8 mouse cellular contexts compared by ENCODE assay signal in the genomic region with DNA sequence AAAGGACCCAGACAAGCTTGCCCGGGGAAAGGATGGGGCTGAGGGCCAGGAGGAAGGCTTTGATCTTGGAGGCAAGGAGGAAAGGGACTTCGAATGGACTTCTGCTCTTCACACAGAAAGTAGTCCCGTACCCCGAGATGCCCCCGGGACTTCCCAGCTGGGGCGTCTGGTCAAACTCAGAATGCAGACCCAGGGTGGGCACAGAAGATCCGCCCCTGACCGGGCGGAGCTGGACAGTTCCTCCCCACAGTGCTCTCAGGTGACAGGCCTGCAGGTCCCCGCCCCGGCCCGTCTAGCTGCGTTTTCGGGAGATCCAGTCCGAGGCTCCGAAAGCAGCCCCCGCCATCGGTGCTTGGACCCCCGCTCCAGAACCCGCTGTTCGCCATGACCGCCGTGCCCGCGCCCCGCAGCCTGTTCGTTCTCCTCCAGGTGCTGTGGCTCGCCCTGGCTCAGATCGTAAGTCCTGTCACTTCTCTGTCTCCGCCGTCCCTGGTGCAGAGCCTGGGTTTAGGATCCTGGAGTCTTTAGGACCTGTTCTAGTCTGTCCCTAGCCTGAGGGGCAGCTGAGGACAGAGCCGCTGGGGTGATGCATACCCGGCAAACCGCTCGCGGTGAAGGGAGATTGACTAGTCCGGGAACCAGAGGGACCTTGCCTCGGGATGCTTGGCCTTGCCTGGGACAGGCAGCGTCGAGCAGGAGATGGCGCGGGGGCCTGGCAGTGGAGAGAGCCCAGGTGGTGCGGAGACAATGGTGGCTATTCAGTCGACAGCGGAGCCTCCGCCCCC. TPM values are rescaled to one million over a fixed set of nuclear protein-coding genes. Genes with fewer than 3 reads are reported as not detected.
DNase-seq lines count a peak whose midpoint lies in the region; ATAC-seq and TF ChIP-seq lines count a peak whose summit lies in the region.

A gene (plus strand): TSS at position 55 of the 785 bp plus-strand sequence.

- no peak for TF ChIP-seq CTCF in small intestine, adult 2 months (IDR thresholded peaks at IDR 0.05; ENCODE audit: extremely low read depth, insufficient read length, insufficient replicate concordance, low read depth, low read length)

- WGBS in kidney, embryonic 16.5 days: 1% methylated on average over 46 of the region's 46 CpGs
- 3% methylated on average over 46 of the region's 46 CpGs for WGBS in forebrain, embryonic 16.5 days
- WGBS in limb, embryonic 15.5 days: 2% methylated on average over 46 of the region's 46 CpGs
- WGBS in small intestine, adult 2 months: 5% methylated on average over 46 of the region's 46 CpGs

- ATAC-seq in kidney, embryonic 16.5 days (ENCODE audit: low FRiP score, low TSS enrichment): peak; percentile 24; the same call in 1 of the 2 replicates
- peak; percentile 9; the same call in 1 of the 2 replicates for ATAC-seq in common myeloid progenitor, adult 5-6 weeks (replicated peaks; ENCODE audit: low read depth, poor library complexity, severe bottlenecking)
- peak; percentile 37; the same call in 1 of the 2 replicates for ATAC-seq in forebrain, embryonic 16.5 days
- no peak for ATAC-seq in limb, embryonic 15.5 days (ENCODE audit: insufficient number of reproducible peaks, low FRiP score, low TSS enrichment, low read depth)

- H3K4me1 ChIP-seq in kidney, embryonic 16.5 days (ENCODE audit: insufficient read depth, low read length): peaks cover 16% of the 10 kb centered on the region
- H3K4me1 ChIP-seq in forebrain, embryonic 16.5 days (replicated peaks; ENCODE audit: control insufficient read depth, insufficient read depth, low read length): peaks cover 15% of the 10 kb centered on the region
- peaks cover 34% of the 10 kb centered on the region for H3K4me1 ChIP-seq in limb, embryonic 15.5 days
- H3K4me1 ChIP-seq in small intestine, adult 2 months (ENCODE audit: control insufficient read depth, insufficient read depth, insufficient read length, low read length): 0 out of 2 replicates have a peak, but pooled peaks cover 4% of the 10 kb centered on the region

- TF ChIP-seq POLR2A in small intestine, adult 2 months (IDR thresholded peaks at IDR 0.05; ENCODE audit: low read depth, low read length): no peak

- no peak for DNase-seq in kidney, adult 18-20 months
- no peak for DNase-seq in urinary bladder, postnatal 36 days (ENCODE audit: low spot score in 2 of 2)
- DNase-seq in ovary, postnatal 10 days (ENCODE audit: low spot score): no peak

- peak within 1 kb of the TSS; percentile 53 for H3K4me3 ChIP-seq in kidney, embryonic 16.5 days (ENCODE audit: low read length)
- peak within 1 kb of the TSS; percentile 41 for H3K4me3 ChIP-seq in forebrain, embryonic 16.5 days (replicated peaks; ENCODE audit: low read length)
- peak within 1 kb of the TSS; percentile 50 for H3K4me3 ChIP-seq in limb, embryonic 15.5 days
- H3K4me3 ChIP-seq in small intestine, adult 2 months (ENCODE audit: low read depth, low read length): peak within 1 kb of the TSS; percentile 26

- peak within 1 kb of the TSS; percentile 56 for H3K9ac ChIP-seq in kidney, embryonic 16.5 days (replicated peaks; ENCODE audit: low read length)
- peak within 1 kb of the TSS; percentile 56 for H3K9ac ChIP-seq in forebrain, embryonic 16.5 days (replicated peaks; ENCODE audit: low read depth, low read length)
- peak within 1 kb of the TSS; percentile 48 for H3K9ac ChIP-seq in limb, embryonic 15.5 days

- no peaks in the 10 kb centered on the region for H3K9me3 ChIP-seq in kidney, embryonic 16.5 days (ENCODE audit: low read length)
- no peaks in the 10 kb centered on the region for H3K9me3 ChIP-seq in forebrain, embryonic 16.5 days (ENCODE audit: control insufficient read depth, low read length)
- H3K9me3 ChIP-seq in limb, embryonic 15.5 days: no peaks in the 10 kb centered on the region

- H3K4me2 ChIP-seq in kidney, embryonic 16.5 days (replicated peaks; ENCODE audit: low read depth, low read length): peak within 1 kb of the TSS; percentile 79
- H3K4me2 ChIP-seq in forebrain, embryonic 16.5 days (ENCODE audit: low read length): peak within 1 kb of the TSS; percentile 60
- peak within 1 kb of the TSS; percentile 72 for H3K4me2 ChIP-seq in limb, embryonic 15.5 days

- H3K27ac ChIP-seq in kidney, embryonic 16.5 days (ENCODE audit: low read length): no peak within 1 kb of the TSS
- H3K27ac ChIP-seq in forebrain, embryonic 16.5 days (ENCODE audit: low read length): no peak within 1 kb of the TSS
- H3K27ac ChIP-seq in limb, embryonic 15.5 days: peak within 1 kb of the TSS; percentile 89
- H3K27ac ChIP-seq in small intestine, adult 2 months (ENCODE audit: insufficient read depth, low read depth, low read length): no peak within 1 kb of the TSS

- peaks cover 26% of the 10 kb centered on the region for H3K27me3 ChIP-seq in kidney, embryonic 16.5 days (ENCODE audit: insufficient read depth, low read length)
- H3K27me3 ChIP-seq in forebrain, embryonic 16.5 days (replicated peaks; ENCODE audit: control insufficient read depth, insufficient read depth, low read length): peaks cover 6% of the 10 kb centered on the region; the same call in 1 of the 2 replicates
- peaks cover 17% of the 10 kb centered on the region for H3K27me3 ChIP-seq in limb, embryonic 15.5 days
- H3K27me3 ChIP-seq in small intestine, adult 2 months (ENCODE audit: control insufficient read depth, insufficient read depth, low read length): peaks cover 16% of the 10 kb centered on the region

- H3K36me3 ChIP-seq in kidney, embryonic 16.5 days (ENCODE audit: insufficient read depth, low read length): no peaks in the 10 kb centered on the region
- H3K36me3 ChIP-seq in forebrain, embryonic 16.5 days (ENCODE audit: control insufficient read depth, insufficient read depth): no peaks in the 10 kb centered on the region
- 0 out of 2 replicates have a peak, but pooled peaks cover 4% of the 10 kb centered on the region for H3K36me3 ChIP-seq in limb, embryonic 15.5 days
- no peaks in the 10 kb centered on the region for H3K36me3 ChIP-seq in small intestine, adult 2 months (ENCODE audit: control insufficient read depth, insufficient read depth, low read length)

RNA-seq across cellular contexts. Expression of the gene that starts here (rescaled TPM):
- polyA plus RNA-seq in kidney, embryonic 16.5 days (2015; fragmentation: Nextera tagmentation; extraction: Ambion mirVana): 3.3 and 4.9 TPM in 2 replicates
- total RNA-seq in common myeloid progenitor, adult 5-6 weeks (2017): not detected in 2 replicates
- polyA plus RNA-seq in forebrain, embryonic 16.5 days (2015; fragmentation: Nextera tagmentation; extraction: Ambion mirVana): 4.6 and 5.5 TPM in 2 replicates
- polyA plus RNA-seq in limb, embryonic 15.5 days (2015; fragmentation: Nextera tagmentation; extraction: Ambion mirVana): 110 and 122 TPM in 2 replicates
- 0.18 and 0.53 TPM in 2 replicates for polyA plus RNA-seq in small intestine, adult 2 months (2012; rRNA removed)

Comparison
In these comparisons a context has a peak if more than half of its experiments do, and no peak if none do; other contexts are left out.
1. RNA of the gene that starts here (polyA plus RNA-seq): 110 to 122 TPM in limb, embryonic 15.5 days; 3.3 to 4.9 TPM in kidney, embryonic 16.5 days, 4.6 to 5.5 TPM in forebrain, embryonic 16.5 days and 0.18 to 0.53 TPM in small intestine, adult 2 months; every median in the first group is over 10 times any median in the second.
2. Peak in ATAC-seq in common myeloid progenitor, adult 5-6 weeks; RNA of the gene not detected or under 1 TPM.
3. Peak in every context shown above with its lines, with median percentiles within 50 percentile points of each other: H3K4me2 ChIP-seq, H3K4me3 ChIP-seq and H3K9ac ChIP-seq.